Mouse (Mus musculus) heart, adult 2 months (tissue): Measurements from ENCODE around the gene Hdac4.

Experiments used
- CTCF ChIP-seq: fragments of 200-600 bp; IDR thresholded peaks from 2 replicates; pipeline ENCODE4 v1.8.1; 2022; ENCODE audit warnings: antibody characterized with exemption, mild to moderate bottlenecking, moderate library complexity
- EP300 ChIP-seq: fragments of 200-500 bp; IDR thresholded peaks from 2 replicates; pipeline ENCODE4 v1.6.1; 2011; ENCODE audit warnings: low read depth, low read length, control low read depth; ENCODE audit not compliant: insufficient read depth
- POLR2A ChIP-seq: fragments of 200-500 bp; IDR thresholded peaks from 2 replicates; pipeline ENCODE4 v1.6.1; 2011; ENCODE audit warnings: mild to moderate bottlenecking, low read depth, low read length, control low read depth; ENCODE audit not compliant: insufficient read depth

GRCm38 (mm10) chr1:92042126-92042525, 153.4 kb downstream of the Hdac4 start:
- TF ChIP-seq POLR2A (no peak), CTCF (no peak), EP300 (no peak)
